Mouse (Mus musculus): ENCODE measurements at regions not wholly inside any gene's neighbourhood (a gene's known extent, or its start where the extent isn't known, plus 50 kb on each side); places are given as distances from the start of the nearest gene placed in this dataset.

- no peak overlapping the region for H3K4me2 ChIP-seq
- H3K36me3 ChIP-seq (ENCODE audit: control insufficient read depth, insufficient read depth, low read length) = no peaks in the 10 kb centered on the region
- H3K27ac ChIP-seq (ENCODE audit: low read depth, low read length) = no peak overlapping the region
- H3K27me3 ChIP-seq (ENCODE audit: control insufficient read depth, insufficient read depth, low read length) = no peaks in the 10 kb centered on the region
- WGBS (ENCODE audit: insufficient replicate concordance) = 58% methylated on average over 15 of the region's 15 CpGs
- no peaks in the 10 kb centered on the region for H3K9me3 ChIP-seq (replicated peaks; ENCODE audit: control insufficient read depth, low read length)
- peaks cover 20% of the 10 kb centered on the region for H3K4me1 ChIP-seq (ENCODE audit: control insufficient read depth, insufficient read depth, low read length)
- ATAC-seq (replicated peaks; ENCODE audit: insufficient number of reproducible peaks, low FRiP score, low TSS enrichment) = no peak
- H3K4me3 ChIP-seq (ENCODE audit: low read depth, low read length) = no peak overlapping the region
- no peak overlapping the region for H3K9ac ChIP-seq (ENCODE audit: low read depth, low read length)
Measured at GRCm38 (mm10) chr3:101516781-101517499, 87.5 kb downstream of the Atp1a1 start.

GRCm38 (mm10) chr3:101515566-101515965 is 88.9 kb downstream of the Atp1a1 start:
- ATAC-seq (replicated peaks; ENCODE audit: insufficient number of reproducible peaks, low FRiP score, low TSS enrichment) = no peak
- H3K4me2 ChIP-seq = no peak overlapping the region
- peaks cover 20% of the 10 kb centered on the region for H3K4me1 ChIP-seq (ENCODE audit: control insufficient read depth, insufficient read depth, low read length)
- H3K27ac ChIP-seq (ENCODE audit: low read depth, low read length) = no peak overlapping the region
- H3K36me3 ChIP-seq (ENCODE audit: control insufficient read depth, insufficient read depth, low read length) = no peaks in the 10 kb centered on the region
- WGBS (ENCODE audit: insufficient replicate concordance) = 81% methylated on average over 7 of the region's 7 CpGs
- H3K9me3 ChIP-seq (replicated peaks; ENCODE audit: control insufficient read depth, low read length) = no peaks in the 10 kb centered on the region
- H3K27me3 ChIP-seq (ENCODE audit: control insufficient read depth, insufficient read depth, low read length) = no peaks in the 10 kb centered on the region
- no peak overlapping the region for H3K9ac ChIP-seq (ENCODE audit: low read depth, low read length)
- no peak overlapping the region for H3K4me3 ChIP-seq (ENCODE audit: low read depth, low read length)

- H3K27ac ChIP-seq (ENCODE audit: low read depth, low read length) = no peak overlapping the region
- no peak for ATAC-seq (replicated peaks; ENCODE audit: insufficient number of reproducible peaks, low FRiP score, low TSS enrichment)
- no peaks in the 10 kb centered on the region for H3K27me3 ChIP-seq (ENCODE audit: control insufficient read depth, insufficient read depth, low read length)
- no peaks in the 10 kb centered on the region for H3K9me3 ChIP-seq (replicated peaks; ENCODE audit: control insufficient read depth, low read length)
- no peak overlapping the region for H3K4me2 ChIP-seq
- no peak overlapping the region for H3K4me3 ChIP-seq (ENCODE audit: low read depth, low read length)
- H3K9ac ChIP-seq (ENCODE audit: low read depth, low read length) = no peak overlapping the region
- no peaks in the 10 kb centered on the region for H3K36me3 ChIP-seq (ENCODE audit: control insufficient read depth, insufficient read depth, low read length)
- WGBS (ENCODE audit: insufficient replicate concordance) = 54% methylated on average over 13 of the region's 13 CpGs
- H3K4me1 ChIP-seq (ENCODE audit: control insufficient read depth, insufficient read depth, low read length) = peaks cover 25% of the 10 kb centered on the region
Measured at GRCm38 (mm10) chr3:101513611-101514311, 90.7 kb downstream of the Atp1a1 start.

Data from heart, embryonic 11.5 days (tissue).